Mouse (Mus musculus) heart, adult 18-20 months (tissue): Measurements from ENCODE around the gene Atp11b. TPM values are rescaled to one million over a fixed set of nuclear protein-coding genes. Genes with fewer than 3 reads are reported as not detected.

Experiments used
- DNase-seq, 2 experiments: peaks; one replicate each; pipeline ENCODE4 v3.0.0; 2021 to 2022; ENCODE audit warnings: mixed read lengths in 1 of 2
- long read RNA-seq, 2 experiments: library from polyadenylated mRNA; stranded (forward); transcript quantifications; one replicate each; pipeline ENCODE4 v2.0.0; 2021
- total RNA-seq, 2 experiments: library from RNA; stranded (reverse); gene quantifications; 2 replicates each; pipeline ENCODE4 v1.2.3; 2021

Gene Atp11b
- total RNA-seq = 10 to 100 TPM; 19.9 to 29.3 TPM
- long read RNA-seq, experiment 1, full-length matches to known transcripts = 3 of 5 reads
- long read RNA-seq, experiment 1, partial matches to known transcripts = 1 of 5 reads
- long read RNA-seq, experiment 1, other reads (novel, unspliced or antisense) = 1 of 5 reads
- long read RNA-seq, experiment 2, full-length matches to known transcripts = 2 of 4 reads
- long read RNA-seq, experiment 2, partial matches to known transcripts = 0 of 4 reads
- long read RNA-seq, experiment 2, other reads (novel, unspliced or antisense) = 2 of 4 reads

- peak; percentile 81 to 84 for DNase-seq
These were observed at the start of gene Atp11b for GRCm38 (mm10) chr3:35753825-35754767. Gene Atp11b (plus strand): TSS chr3:35754106.

GRCm38 (mm10) chr3:35704328-35704613, 49.6 kb upstream of the Atp11b start:
- DNase-seq = no peak

- no peak for DNase-seq
These were observed 34.2 kb upstream of the Atp11b start for GRCm38 (mm10) chr3:35719531-35720205.

- no peak for DNase-seq
These were observed 33.1 kb upstream of the Atp11b start for GRCm38 (mm10) chr3:35720801-35721200.

- no peak for DNase-seq
These were observed 32.0 kb upstream of the Atp11b start for GRCm38 (mm10) chr3:35721818-35722446.

- no peak for DNase-seq
These were observed 31.1 kb upstream of the Atp11b start for GRCm38 (mm10) chr3:35722811-35723210.

GRCm38 (mm10) chr3:35723586-35724322, 30.2 kb upstream of the Atp11b start:
- no peak for DNase-seq

- no peak for DNase-seq
These were observed 28.8 kb upstream of the Atp11b start for GRCm38 (mm10) chr3:35725096-35725495.

- DNase-seq = no peak
These were observed 27.0 kb upstream of the Atp11b start for GRCm38 (mm10) chr3:35726936-35727335.

- no peak for DNase-seq
These were observed 24.4 kb upstream of the Atp11b start for GRCm38 (mm10) chr3:35729490-35729889.

- no peak for DNase-seq
These were observed 21.7 kb upstream of the Atp11b start for GRCm38 (mm10) chr3:35731981-35732777.

GRCm38 (mm10) chr3:35732778-35733147, 21.1 kb upstream of the Atp11b start:
- no peak for DNase-seq

GRCm38 (mm10) chr3:35734509-35734908, 19.4 kb upstream of the Atp11b start:
- no peak for DNase-seq

GRCm38 (mm10) chr3:35738071-35738470, 15.8 kb upstream of the Atp11b start:
- DNase-seq = no peak

GRCm38 (mm10) chr3:35745010-35745409, 8.9 kb upstream of the Atp11b start:
- DNase-seq = no peak

- no peak for DNase-seq
These were observed 7.0 kb upstream of the Atp11b start for GRCm38 (mm10) chr3:35746840-35747456.

GRCm38 (mm10) chr3:35750286-35750685, 3.6 kb upstream of the Atp11b start:
- DNase-seq = peak; percentile 7 to 13

- no peak for DNase-seq
These were observed 2.2 kb upstream of the Atp11b start for GRCm38 (mm10) chr3:35751724-35752123.

- no peak for DNase-seq
These were observed 8.8 kb downstream of the Atp11b start for GRCm38 (mm10) chr3:35762735-35763134.
